Mouse (Mus musculus) stomach, embryonic 15.5 days (tissue): Measurements from ENCODE around the gene Psmd5. TPM values are rescaled to one million over a fixed set of nuclear protein-coding genes. Genes with fewer than 3 reads are reported as not detected.
"Not testable (repeated sequence)": the region's sequence is repeated elsewhere in the genome, so short reads cannot be mapped to it uniquely, and the experiment has no call there.

ENCODE experiments used
- ATAC-seq: fragments of 200-750 bp; cut with Nextera tagmentation; 2 replicates; pipeline ENCODE4 v1.8.0; 2017; ENCODE audit warnings: low read depth, moderate number of reproducible peaks, moderate TSS enrichment; ENCODE audit not compliant: insufficient read depth, low FRiP score
- H3K27ac ChIP-seq: fragments of 300-500 bp; sonication (generic); 2 replicates; pipeline ENCODE4 v1.5.1; 2015; ENCODE audit warnings: mild to moderate bottlenecking, inconsistent platforms
- H3K27me3 ChIP-seq: fragments of 300-500 bp; sonication (generic); replicated peaks from 2 replicates; pipeline ENCODE4 v1.6.1; 2015; ENCODE audit warnings: inconsistent platforms
- H3K36me3 ChIP-seq: fragments of 300-500 bp; sonication (generic); 2 replicates; pipeline ENCODE4 v1.6.1; 2015; ENCODE audit warnings: inconsistent platforms
- H3K4me1 ChIP-seq: fragments of 300-500 bp; sonication (generic); 2 replicates; pipeline ENCODE4 v1.6.1; 2015; ENCODE audit warnings: inconsistent platforms
- H3K4me2 ChIP-seq: fragments of 300-500 bp; sonication (generic); 2 replicates; pipeline ENCODE4 v1.6.1; 2015; ENCODE audit warnings: mild to moderate bottlenecking, inconsistent platforms
- H3K4me3 ChIP-seq: fragments of 300-500 bp; sonication (generic); replicated peaks from 2 replicates; pipeline ENCODE4 v1.5.1; 2015; ENCODE audit warnings: inconsistent platforms
- H3K9ac ChIP-seq: fragments of 300-500 bp; sonication (generic); 2 replicates; pipeline ENCODE4 v1.6.1; 2015; ENCODE audit warnings: inconsistent platforms
- H3K9me3 ChIP-seq: fragments of 300-500 bp; sonication (generic); 2 replicates; pipeline ENCODE4 v1.6.1; 2016; ENCODE audit warnings: inconsistent platforms
- WGBS: fragments of 180-500 bp; shearing (Covaris S2); methylation state at CpG from one replicate; pipeline ENCODE4 v1.1.7; 2015; 5-methylcytosine and 5-hydroxymethylcytosine counted together
- polyA plus RNA-seq: library from polyadenylated mRNA; unstranded; fragments of >200 nt; fragmentation: Nextera tagmentation; extraction: Ambion mirVana; gene quantifications from 2 replicates; pipeline ENCODE4 v1.2.1, GENCODE M21; 2015

The Psmd5 gene
- polyA plus RNA-seq, 1 experiment from 2014 or later: 93.1 TPM

DNA sequence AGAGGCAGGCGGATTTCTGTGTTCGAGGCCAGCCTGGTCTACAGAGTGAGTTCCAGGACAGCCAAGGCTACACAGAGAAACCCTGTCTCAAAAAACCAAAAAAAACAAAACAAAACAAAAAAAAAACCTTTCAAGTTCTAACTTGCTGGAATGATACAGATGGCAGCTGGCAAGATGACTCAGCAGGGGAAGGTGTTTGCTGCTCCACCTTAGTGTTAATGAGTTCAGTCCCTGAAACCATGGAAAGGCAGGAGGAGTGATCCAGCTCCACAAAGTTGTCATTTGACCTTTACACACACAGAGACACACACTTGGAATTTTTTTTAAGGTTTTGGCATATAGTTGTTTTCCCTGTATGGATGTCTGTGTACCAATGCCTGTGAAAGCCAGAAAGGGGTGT lies 58.9 kb downstream of the Psmd5 start:
- H3K4me3 ChIP-seq, H3K27me3 ChIP-seq, H3K9ac ChIP-seq, H3K4me2 ChIP-seq, H3K27ac ChIP-seq, H3K9me3 ChIP-seq, ATAC-seq, H3K4me1 ChIP-seq: not testable (repeated sequence)
- WGBS: 94% methylated on average over 2 of the region's 2 CpGs
- H3K36me3 ChIP-seq: peaks cover 34% of the 10 kb centered on the region

DNA sequence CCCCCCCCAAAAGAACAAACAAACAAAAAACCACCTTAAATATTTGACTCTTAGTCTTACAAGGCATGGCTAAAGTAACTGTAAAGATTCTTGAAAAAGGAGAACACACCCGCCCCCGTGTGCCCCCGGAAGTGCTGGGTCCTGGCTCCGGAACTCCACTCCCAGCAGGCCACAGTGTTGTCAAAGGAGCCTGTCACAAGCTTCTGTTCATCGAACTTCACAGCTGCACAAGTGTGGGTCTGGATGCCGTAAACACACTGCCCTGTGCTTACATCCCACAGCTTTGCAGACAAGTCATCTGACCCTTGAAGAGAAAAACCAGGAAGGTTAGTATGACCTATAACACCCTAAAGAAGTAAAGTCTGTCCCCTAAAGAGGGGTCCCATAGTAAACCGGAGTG lies 62.1 kb downstream of the Psmd5 start:
- H3K4me1 ChIP-seq: no peaks in the 10 kb centered on the region
- 85% methylated on average over 7 of the region's 7 CpGs for WGBS
- no peak for ATAC-seq
- H3K27ac ChIP-seq: no peak overlapping the region
- H3K27me3 ChIP-seq: no peaks in the 10 kb centered on the region
- H3K36me3 ChIP-seq: peaks cover 33% of the 10 kb centered on the region
- H3K4me2 ChIP-seq: no peak overlapping the region
- no peak overlapping the region for H3K4me3 ChIP-seq
- H3K9ac ChIP-seq: no peak overlapping the region
- no peaks in the 10 kb centered on the region for H3K9me3 ChIP-seq

- ATAC-seq: no peak
- peaks cover 29% of the 10 kb centered on the region for H3K36me3 ChIP-seq
- no peaks in the 10 kb centered on the region; the same call in 1 of the 2 replicates for H3K4me1 ChIP-seq
- no peaks in the 10 kb centered on the region for H3K27me3 ChIP-seq
- no peak overlapping the region for H3K9ac ChIP-seq
- H3K4me2 ChIP-seq: no peak overlapping the region
- no peak overlapping the region for H3K4me3 ChIP-seq
- no peak overlapping the region for H3K27ac ChIP-seq
- no peaks in the 10 kb centered on the region for H3K9me3 ChIP-seq
- WGBS: 87% methylated on average over 3 of the region's 3 CpGs
These were observed 64.0 kb downstream of the Psmd5 start for GRCm38 (mm10) chr2:34810775-34811174.

DNA sequence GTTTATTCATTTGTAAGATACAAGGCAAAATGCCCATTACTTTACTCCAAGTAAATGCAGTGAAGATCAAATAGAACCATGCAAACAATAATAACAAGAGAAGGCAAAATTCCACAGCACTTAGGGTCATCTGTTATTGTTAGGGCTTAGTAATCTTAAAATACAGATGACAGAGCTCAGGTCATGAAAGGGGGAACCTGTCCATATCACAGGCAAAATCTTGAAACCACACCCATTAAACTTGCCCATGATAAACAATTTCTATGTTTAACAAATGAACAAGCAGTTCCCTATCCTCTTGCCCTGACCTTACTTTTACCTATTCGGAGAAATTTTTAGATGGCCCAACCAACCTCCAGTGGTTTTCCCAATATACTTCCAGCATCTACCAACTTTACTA lies 65.2 kb downstream of the Psmd5 start:
- Histone ChIP-seq H3K4me2 (no peak overlapping the region), H3K9me3 (no peaks in the 10 kb centered on the region), H3K4me1 (no peaks in the 10 kb centered on the region; the same call in 1 of the 2 replicates), H3K36me3 (peaks cover 22% of the 10 kb centered on the region), H3K9ac (no peak overlapping the region), H3K27ac (no peak overlapping the region), H3K27me3 (no peaks in the 10 kb centered on the region), H3K4me3 (no peak overlapping the region)
- WGBS: 69% methylated on average over 1 of the region's 1 CpGs
- ATAC-seq: no peak

DNA sequence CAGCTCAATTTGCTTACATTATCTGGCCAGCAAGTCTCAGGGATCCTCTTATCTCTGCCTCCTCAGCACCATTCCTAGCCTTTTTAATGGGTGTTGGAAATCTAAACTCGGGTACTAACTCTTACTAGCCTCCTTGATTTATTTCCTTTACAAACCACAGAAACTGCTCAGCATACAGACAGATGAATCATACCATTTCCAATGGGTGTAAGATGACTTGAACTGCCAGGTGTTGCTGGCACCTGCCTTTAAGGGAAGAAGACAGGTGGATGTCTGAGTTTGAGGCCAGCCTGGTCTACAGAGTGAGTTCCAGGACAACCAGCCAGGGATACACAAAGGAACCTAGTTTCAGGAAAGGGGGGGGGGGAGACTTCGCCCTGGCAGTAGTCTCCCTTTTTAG lies 66.7 kb downstream of the Psmd5 start:
- ATAC-seq: no peak
- H3K27ac ChIP-seq: no peak overlapping the region
- H3K4me1 ChIP-seq: peaks cover 11% of the 10 kb centered on the region
- H3K36me3 ChIP-seq: peaks cover 12% of the 10 kb centered on the region
- no peaks in the 10 kb centered on the region for H3K27me3 ChIP-seq
- 69% methylated on average over 2 of the region's 2 CpGs for WGBS
- H3K4me3 ChIP-seq: no peak overlapping the region
- no peak overlapping the region for H3K9ac ChIP-seq
- H3K4me2 ChIP-seq: no peak overlapping the region
- no peaks in the 10 kb centered on the region for H3K9me3 ChIP-seq

- Histone ChIP-seq H3K4me1 (peaks cover 11% of the 10 kb centered on the region), H3K9ac (no peak overlapping the region), H3K27ac (no peak overlapping the region), H3K4me3 (no peak overlapping the region), H3K9me3 (no peaks in the 10 kb centered on the region), H3K36me3 (peaks cover 3% of the 10 kb centered on the region; the same call in 1 of the 2 replicates), H3K27me3 (no peaks in the 10 kb centered on the region), H3K4me2 (no peak overlapping the region)
- no peak for ATAC-seq
- 86% methylated on average over 10 of the region's 10 CpGs for WGBS
These were observed 69.3 kb downstream of the Psmd5 start for GRCm38 (mm10) chr2:34805364-34805950.

DNA sequence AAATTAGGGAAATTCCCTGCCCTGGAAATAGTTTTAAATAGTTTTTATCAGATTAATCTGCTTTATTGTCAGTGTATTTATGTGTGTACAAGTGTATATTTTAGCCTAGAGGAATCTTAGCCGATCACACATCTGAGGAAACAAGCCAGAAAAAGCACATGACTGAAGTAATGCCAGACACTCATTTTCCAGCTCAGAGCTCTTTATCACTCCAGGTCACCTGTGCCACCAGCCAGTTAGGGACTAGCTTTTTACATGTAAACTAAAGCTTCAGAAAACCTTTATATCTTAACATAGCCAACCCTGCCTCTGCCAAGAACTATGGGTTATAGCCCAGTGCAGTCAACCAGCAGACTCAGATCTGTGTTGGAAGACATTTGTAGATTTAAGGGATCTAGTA lies 70.0 kb downstream of the Psmd5 start:
- ATAC-seq: no peak
- Histone ChIP-seq H3K9ac (no peak overlapping the region), H3K27ac (no peak overlapping the region), H3K4me3 (no peak overlapping the region), H3K4me2 (no peak overlapping the region), H3K9me3 (no peaks in the 10 kb centered on the region), H3K4me1 (peaks cover 11% of the 10 kb centered on the region), H3K27me3 (no peaks in the 10 kb centered on the region), H3K36me3 (peaks cover 3% of the 10 kb centered on the region; the same call in 1 of the 2 replicates)
- WGBS: 67% methylated on average over 1 of the region's 1 CpGs

DNA sequence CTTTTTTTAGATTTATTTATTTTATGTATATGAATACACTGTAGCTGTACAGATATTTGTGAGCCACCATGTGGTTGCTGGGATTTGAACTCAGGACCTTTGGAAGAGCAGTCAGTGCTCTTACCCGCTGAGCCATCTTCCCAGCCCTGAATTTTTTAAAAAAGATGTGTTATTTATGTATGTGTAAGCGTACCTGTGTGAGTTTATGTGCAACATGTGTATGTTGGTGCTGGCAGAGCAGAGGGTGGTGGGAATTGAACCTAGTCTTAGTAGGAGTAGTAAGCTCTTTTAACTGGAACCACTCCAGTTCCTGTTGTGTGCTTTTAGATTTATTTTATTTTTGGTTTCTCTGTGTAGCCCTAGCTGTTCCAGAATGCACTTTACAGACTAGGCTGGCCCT lies 70.6 kb downstream of the Psmd5 start:
- Histone ChIP-seq H3K4me3 (no peak overlapping the region), H3K9me3 (no peaks in the 10 kb centered on the region), H3K36me3 (peaks cover under 1% of the 10 kb centered on the region; the same call in 1 of the 2 replicates), H3K27ac (no peak overlapping the region), H3K4me2 (peak overlapping the region; percentile 46; the same call in 1 of the 2 replicates), H3K27me3 (no peaks in the 10 kb centered on the region), H3K4me1 (peaks cover 11% of the 10 kb centered on the region), H3K9ac (no peak overlapping the region)
- no peak for ATAC-seq
- 88% methylated on average over 2 of the region's 2 CpGs for WGBS

DNA sequence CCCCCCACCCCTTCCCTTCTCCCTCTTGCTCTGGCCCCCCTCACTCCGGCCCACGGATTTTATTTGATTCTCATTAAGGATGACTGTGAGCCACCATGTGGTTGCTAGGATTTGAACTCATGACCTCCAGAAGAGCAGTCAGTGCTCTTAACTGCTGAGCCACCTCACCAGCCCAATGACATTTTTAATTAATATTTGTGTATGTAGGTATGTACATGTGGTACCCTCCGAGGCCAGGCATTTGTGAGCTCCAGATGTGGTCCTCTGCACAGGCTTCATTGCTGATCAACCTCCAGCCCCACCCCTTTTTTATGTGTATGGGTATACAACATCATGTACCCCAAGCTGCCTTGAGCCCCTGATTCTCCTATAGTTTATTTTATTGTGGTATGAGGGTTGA lies 71.0 kb downstream of the Psmd5 start:
- no peak for ATAC-seq
- no peaks in the 10 kb centered on the region; the same call in 1 of the 2 replicates for H3K36me3 ChIP-seq
- 73% methylated on average over 3 of the region's 3 CpGs for WGBS

GRCm38 (mm10) chr2:34802565-34803245 lies 72.1 kb downstream of the Psmd5 start:
- Histone ChIP-seq H3K4me1 (peaks cover 16% of the 10 kb centered on the region), H3K9ac (peak overlapping the region; percentile 86), H3K4me2 (peak overlapping the region; percentile 61), H3K4me3 (peak overlapping the region; percentile 78), H3K27ac (peak overlapping the region; percentile 87)
- ATAC-seq: peak; percentile 32
- not testable (repeated sequence) for H3K36me3 ChIP-seq, H3K27me3 ChIP-seq, H3K9me3 ChIP-seq
- under 1% methylated on average over 32 of the region's 32 CpGs for WGBS

More for the DNA sequence above, 71.0 kb downstream of the Psmd5 start:
- Histone ChIP-seq H3K27ac (no peak overlapping the region), H3K4me2 (peak overlapping the region; percentile 46), H3K4me1 (peaks cover 14% of the 10 kb centered on the region), H3K27me3 (no peaks in the 10 kb centered on the region), H3K9me3 (no peaks in the 10 kb centered on the region), H3K9ac (no peak overlapping the region), H3K4me3 (peak overlapping the region; percentile 14; the same call in 1 of the 2 replicates)

DNA sequence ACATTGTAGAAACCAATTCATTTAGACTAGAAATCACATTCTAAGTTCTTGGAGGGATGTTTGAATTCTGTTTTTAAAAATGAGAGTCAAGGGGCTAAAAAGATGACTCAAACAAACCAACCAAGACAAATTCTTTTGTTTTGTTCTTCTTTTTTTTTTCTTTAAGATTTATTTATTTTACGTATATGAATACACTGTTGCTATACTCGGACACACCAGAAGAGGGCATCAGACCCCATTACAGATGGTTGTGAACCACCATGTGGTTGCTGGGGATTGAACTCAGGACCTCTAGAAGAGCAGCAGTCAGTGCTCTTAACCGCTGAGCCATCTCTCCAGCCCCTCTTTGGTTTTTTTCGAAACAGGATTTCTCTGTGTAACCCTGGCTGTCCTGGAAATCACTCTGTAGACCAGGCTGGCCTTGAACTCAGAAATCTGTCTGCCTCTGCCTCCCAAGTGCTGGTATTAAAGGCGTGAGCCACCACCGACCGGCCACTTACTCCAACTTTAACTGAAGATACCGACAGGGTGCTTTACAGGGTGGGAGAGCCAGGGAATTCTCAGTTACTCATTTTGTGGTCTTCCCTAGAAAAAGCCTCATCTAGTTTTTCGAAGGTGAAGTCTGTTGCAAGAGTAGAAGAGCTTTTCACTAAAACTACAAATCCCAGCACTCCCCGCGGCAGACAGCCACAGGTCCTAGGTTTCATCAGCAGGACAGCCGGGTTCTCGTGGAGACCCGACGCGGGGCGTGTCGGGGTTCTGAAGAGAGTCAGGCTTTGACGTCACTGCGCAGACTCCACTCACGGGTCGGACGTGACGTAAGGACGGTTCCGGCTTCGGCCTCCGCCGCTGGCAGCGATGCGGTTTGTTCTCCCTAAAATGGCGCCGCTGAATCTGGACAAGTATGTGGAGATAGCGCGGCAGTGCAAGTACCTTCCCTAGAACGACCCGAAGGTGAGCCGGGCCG lies 73.0 kb downstream of the Psmd5 start:
- Histone ChIP-seq H3K27me3 (no peaks in the 10 kb centered on the region), H3K27ac (peak overlapping the region; percentile 87), H3K4me3 (peak overlapping the region; percentile 78), H3K9me3 (no peaks in the 10 kb centered on the region), H3K4me1 (peaks cover 16% of the 10 kb centered on the region), H3K4me2 (peak overlapping the region; percentile 61), H3K9ac (peak overlapping the region; percentile 86), H3K36me3 (no peaks in the 10 kb centered on the region)
- ATAC-seq: peak; percentile 95
- WGBS: 5% methylated on average over 39 of the region's 39 CpGs
